Mouse (Mus musculus) macrophage (primary cell): ENCODE data around the gene Pgm2. TPM values are rescaled to one million over a fixed set of nuclear protein-coding genes. Genes with fewer than 3 reads are reported as not detected.

Experiments
- H3K27ac ChIP-seq: fragments of 350-480 bp; formaldehyde crosslinking; 2 replicates; pipeline ENCODE4 v1.9.0; 2021
- H3K36me3 ChIP-seq: fragments of 350-480 bp; formaldehyde crosslinking; 2 replicates; pipeline ENCODE4 v1.9.0; 2021; ENCODE audit errors: inconsistent target
- H3K4me3 ChIP-seq: fragments of 350-480 bp; formaldehyde crosslinking; 2 replicates; pipeline ENCODE4 v1.9.0; 2021; ENCODE audit errors: inconsistent target
- H3K79me2 ChIP-seq: fragments of 350-480 bp; formaldehyde crosslinking; 2 replicates; pipeline ENCODE4 v1.9.0; 2021; ENCODE audit errors: inconsistent target
- WGBS: methylation state at CpG from one replicate; pipeline ENCODE4 v1.1.7; 2026; ENCODE audit warnings: inconsistent platforms; ENCODE audit not compliant: missing documents; 5-methylcytosine and 5-hydroxymethylcytosine counted together
- polyA plus RNA-seq: library from polyadenylated mRNA; stranded (reverse); fragments of 250-400 nt; gene quantifications from 3 replicates; pipeline ENCODE4 v1.2.4, GENCODE M21; 2018; ENCODE audit warnings: inconsistent platforms

Gene Pgm2
- polyA plus RNA-seq, 1 experiment from 2014 or later: 41.9 TPM

- WGBS: 98% methylated on average over 10 of the region's 10 CpGs
- H3K27ac ChIP-seq: no peak overlapping the region
- no peaks in the 10 kb centered on the region for H3K79me2 ChIP-seq
- H3K36me3 ChIP-seq: no peaks in the 10 kb centered on the region
- no peak overlapping the region for H3K4me3 ChIP-seq
Measured at GRCm38 (mm10) chr5:64146384-64147005, 53.7 kb downstream of the Pgm2 start.

GRCm38 (mm10) chr5:64149184-64150127 lies 56.7 kb downstream of the Pgm2 start:
- H3K36me3 ChIP-seq: no peaks in the 10 kb centered on the region
- H3K27ac ChIP-seq: no peak overlapping the region
- 8% methylated on average over 17 of the region's 17 CpGs for WGBS
- no peak overlapping the region for H3K4me3 ChIP-seq
- no peaks in the 10 kb centered on the region for H3K79me2 ChIP-seq

- WGBS: 50% methylated on average over 1 of the region's 1 CpGs
Measured at GRCm38 (mm10) chr5:64153319-64153718, 60.6 kb downstream of the Pgm2 start.

GRCm38 (mm10) chr5:64155861-64156550 lies 63.3 kb downstream of the Pgm2 start, which contains the start of gene Tbc1d1:
Gene Tbc1d1, plus strand, starts transcription at chr5:64156305.
- Histone ChIP-seq H3K36me3 (no peaks in the 10 kb centered on the region), H3K27ac (peak within 1 kb of the TSS; percentile 24; the same call in 1 of the 2 replicates), H3K4me3 (no peak within 1 kb of the TSS), H3K79me2 (peaks cover 2% of the 10 kb centered on the region; the same call in 1 of the 2 replicates)
- 17% methylated on average over 11 of the region's 11 CpGs for WGBS

More at GRCm38 (mm10) chr5:64153319-64153718, 60.6 kb downstream of the Pgm2 start:
- H3K27ac ChIP-seq: no peak overlapping the region
- no peaks in the 10 kb centered on the region for H3K36me3 ChIP-seq
- H3K4me3 ChIP-seq: no peak overlapping the region
- H3K79me2 ChIP-seq: no peaks in the 10 kb centered on the region

GRCm38 (mm10) chr5:64156579-64156978 lies 63.8 kb downstream of the Pgm2 start:
- Histone ChIP-seq H3K79me2 (peaks cover 6% of the 10 kb centered on the region; the same call in 1 of the 2 replicates), H3K27ac (peak overlapping the region; percentile 24; the same call in 1 of the 2 replicates), H3K4me3 (no peak overlapping the region), H3K36me3 (no peaks in the 10 kb centered on the region)
- WGBS: 41% methylated on average over 4 of the region's 4 CpGs

GRCm38 (mm10) chr5:64157926-64158325 lies 65.2 kb downstream of the Pgm2 start:
- 57% methylated on average over 1 of the region's 1 CpGs for WGBS
- H3K27ac ChIP-seq: no peak overlapping the region

GRCm38 (mm10) chr5:64158501-64158900 lies 65.8 kb downstream of the Pgm2 start:
- Histone ChIP-seq H3K4me3 (no peak overlapping the region), H3K27ac (no peak overlapping the region)
- WGBS: 67% methylated on average over 4 of the region's 4 CpGs

More at GRCm38 (mm10) chr5:64157926-64158325, 65.2 kb downstream of the Pgm2 start:
- Histone ChIP-seq H3K36me3 (no peaks in the 10 kb centered on the region), H3K4me3 (no peak overlapping the region), H3K79me2 (peaks cover 14% of the 10 kb centered on the region; the same call in 1 of the 2 replicates)

GRCm38 (mm10) chr5:64159065-64159780 lies 66.5 kb downstream of the Pgm2 start:
- H3K27ac ChIP-seq: no peak overlapping the region
- no peaks in the 10 kb centered on the region for H3K36me3 ChIP-seq
- H3K4me3 ChIP-seq: peak overlapping the region; percentile 79; the same call in 1 of the 2 replicates
- H3K79me2 ChIP-seq: peaks cover 14% of the 10 kb centered on the region; the same call in 1 of the 2 replicates
- WGBS: 12% methylated on average over 34 of the region's 39 CpGs

More at GRCm38 (mm10) chr5:64158501-64158900, 65.8 kb downstream of the Pgm2 start:
- no peaks in the 10 kb centered on the region for H3K36me3 ChIP-seq
- H3K79me2 ChIP-seq: peaks cover 14% of the 10 kb centered on the region; the same call in 1 of the 2 replicates

GRCm38 (mm10) chr5:64159781-64160704 lies 67.3 kb downstream of the Pgm2 start:
- Histone ChIP-seq H3K27ac (0 out of 2 replicates have a peak overlapping the region, but pooled peaks have one; percentile 21), H3K79me2 (peaks cover 20% of the 10 kb centered on the region; the same call in 1 of the 2 replicates)
- WGBS: 1% methylated on average over 40 of the region's 63 CpGs

GRCm38 (mm10) chr5:64160705-64161391 lies 68.1 kb downstream of the Pgm2 start:
- peak overlapping the region; percentile 21 for H3K27ac ChIP-seq
- H3K79me2 ChIP-seq: peaks cover 26% of the 10 kb centered on the region; the same call in 1 of the 2 replicates
- H3K36me3 ChIP-seq: no peaks in the 10 kb centered on the region
- peak overlapping the region; percentile 79 for H3K4me3 ChIP-seq
- WGBS: under 1% methylated on average over 23 of the region's 23 CpGs

More at GRCm38 (mm10) chr5:64159781-64160704, 67.3 kb downstream of the Pgm2 start:
- H3K36me3 ChIP-seq: no peaks in the 10 kb centered on the region
- peak overlapping the region; percentile 79 for H3K4me3 ChIP-seq

- no peak overlapping the region for H3K27ac ChIP-seq
- WGBS: 96% methylated on average over 3 of the region's 3 CpGs
- peaks cover 30% of the 10 kb centered on the region; the same call in 1 of the 2 replicates for H3K79me2 ChIP-seq
- H3K4me3 ChIP-seq: no peak overlapping the region
- H3K36me3 ChIP-seq: no peaks in the 10 kb centered on the region
Measured at GRCm38 (mm10) chr5:64161917-64162316, 69.2 kb downstream of the Pgm2 start.

- 78% methylated on average over 5 of the region's 5 CpGs for WGBS
- H3K27ac ChIP-seq: no peak overlapping the region
- H3K79me2 ChIP-seq: peaks cover 36% of the 10 kb centered on the region; the same call in 1 of the 2 replicates
- no peaks in the 10 kb centered on the region for H3K36me3 ChIP-seq
- no peak overlapping the region for H3K4me3 ChIP-seq
Measured at GRCm38 (mm10) chr5:64162582-64162981, 69.8 kb downstream of the Pgm2 start.
